Mouse (Mus musculus): ENCODE measurements around the gene Slc44a2. TPM values are rescaled to one million over a fixed set of nuclear protein-coding genes. Genes with fewer than 3 reads are reported as not detected.

The Slc44a2 gene
- polyA plus RNA-seq, 1 experiment = 47.1 TPM

- no peaks in the 10 kb centered on the region for H3K4me1 ChIP-seq (ENCODE audit: control insufficient read depth, insufficient read depth, low read length)
- no peak for TF ChIP-seq CTCF (IDR thresholded peaks at IDR 0.05; ENCODE audit: control insufficient read depth, insufficient read depth, insufficient replicate concordance, low read depth, low read length)
- H3K4me3 ChIP-seq (ENCODE audit: control insufficient read depth, low read depth, low read length) = no peak overlapping the region
- H3K27me3 ChIP-seq (ENCODE audit: control insufficient read depth, insufficient read depth, low read length) = no peaks in the 10 kb centered on the region
- no peak overlapping the region for H3K27ac ChIP-seq (ENCODE audit: control insufficient read depth, insufficient read depth, low read depth, low read length)
- H3K36me3 ChIP-seq (ENCODE audit: control insufficient read depth, insufficient read depth, low read length) = peaks cover 8% of the 10 kb centered on the region
Measured at GRCm38 (mm10) chr9:21403745-21404144, 83.2 kb downstream of the Slc44a2 start.

Other genes with a start within 250 kb of the Slc44a2 start
- 0.11 and 0.36 TPM in 2 replicates for gene Gm49373, start 247.6 kb upstream of the Slc44a2 start, polyA plus RNA-seq (2012; rRNA removed)
- 26.1 and 28.7 TPM in 2 replicates for gene Fdx1l, start 247.1 kb upstream of the Slc44a2 start, polyA plus RNA-seq (2012; rRNA removed)
- gene Gm38431, start 228.7 kb upstream of the Slc44a2 start, polyA plus RNA-seq (2012; rRNA removed) = 5.1 and 5.3 TPM in 2 replicates
- 71.1 and 78.7 TPM in 2 replicates for gene Raver1, start 228.7 kb upstream of the Slc44a2 start, polyA plus RNA-seq (2012; rRNA removed)
- gene Tyk2, start 189.5 kb upstream of the Slc44a2 start, polyA plus RNA-seq (2012; rRNA removed) = 11.4 and 12.5 TPM in 2 replicates
- 38.1 and 40.6 TPM in 2 replicates for gene Cdc37, start 170.7 kb upstream of the Slc44a2 start, polyA plus RNA-seq (2012; rRNA removed)
- 80.2 and 82.0 TPM in 2 replicates for gene Pde4a, start 155.0 kb upstream of the Slc44a2 start, polyA plus RNA-seq (2012; rRNA removed)
- 46.9 and 52.8 TPM in 2 replicates for gene Keap1, start 81.3 kb upstream of the Slc44a2 start, polyA plus RNA-seq (2012; rRNA removed)
- not detected in 2 replicates for gene S1pr5, start 72.3 kb upstream of the Slc44a2 start, polyA plus RNA-seq (2012; rRNA removed)
- 27.5 and 31.8 TPM in 2 replicates for gene Atg4d, start 55.4 kb upstream of the Slc44a2 start, polyA plus RNA-seq (2012; rRNA removed)
- 35.0 and 36.9 TPM in 2 replicates for gene Kri1, start 32.7 kb upstream of the Slc44a2 start, polyA plus RNA-seq (2012; rRNA removed)
- 98.6 and 107 TPM in 2 replicates for gene Cdkn2d, start 29.3 kb upstream of the Slc44a2 start, polyA plus RNA-seq (2012; rRNA removed)
- 3.0 and 3.8 TPM in 2 replicates for gene Ap1m2, start 8.4 kb upstream of the Slc44a2 start, polyA plus RNA-seq (2012; rRNA removed)
- 81.9 and 82.1 TPM in 2 replicates for gene Ilf3, start 47.2 kb downstream of the Slc44a2 start, polyA plus RNA-seq (2012; rRNA removed)
- gene Qtrt1, start 91.1 kb downstream of the Slc44a2 start, polyA plus RNA-seq (2012; rRNA removed) = 19.6 and 23.2 TPM in 2 replicates
- gene Dnm2, start 104.2 kb downstream of the Slc44a2 start, polyA plus RNA-seq (2012; rRNA removed) = 158 and 183 TPM in 2 replicates
- 21.3 and 22.4 TPM in 2 replicates for gene Tmed1, start 189.6 kb downstream of the Slc44a2 start, polyA plus RNA-seq (2012; rRNA removed)
- gene AB124611, start 205.5 kb downstream of the Slc44a2 start, polyA plus RNA-seq (2012; rRNA removed) = 0.17 and 0.23 TPM in 2 replicates
- 240 and 245 TPM in 2 replicates for gene Carm1, start 226.2 kb downstream of the Slc44a2 start, polyA plus RNA-seq (2012; rRNA removed)

All from testis, adult 2 months (tissue).